In the genomic region with DNA sequence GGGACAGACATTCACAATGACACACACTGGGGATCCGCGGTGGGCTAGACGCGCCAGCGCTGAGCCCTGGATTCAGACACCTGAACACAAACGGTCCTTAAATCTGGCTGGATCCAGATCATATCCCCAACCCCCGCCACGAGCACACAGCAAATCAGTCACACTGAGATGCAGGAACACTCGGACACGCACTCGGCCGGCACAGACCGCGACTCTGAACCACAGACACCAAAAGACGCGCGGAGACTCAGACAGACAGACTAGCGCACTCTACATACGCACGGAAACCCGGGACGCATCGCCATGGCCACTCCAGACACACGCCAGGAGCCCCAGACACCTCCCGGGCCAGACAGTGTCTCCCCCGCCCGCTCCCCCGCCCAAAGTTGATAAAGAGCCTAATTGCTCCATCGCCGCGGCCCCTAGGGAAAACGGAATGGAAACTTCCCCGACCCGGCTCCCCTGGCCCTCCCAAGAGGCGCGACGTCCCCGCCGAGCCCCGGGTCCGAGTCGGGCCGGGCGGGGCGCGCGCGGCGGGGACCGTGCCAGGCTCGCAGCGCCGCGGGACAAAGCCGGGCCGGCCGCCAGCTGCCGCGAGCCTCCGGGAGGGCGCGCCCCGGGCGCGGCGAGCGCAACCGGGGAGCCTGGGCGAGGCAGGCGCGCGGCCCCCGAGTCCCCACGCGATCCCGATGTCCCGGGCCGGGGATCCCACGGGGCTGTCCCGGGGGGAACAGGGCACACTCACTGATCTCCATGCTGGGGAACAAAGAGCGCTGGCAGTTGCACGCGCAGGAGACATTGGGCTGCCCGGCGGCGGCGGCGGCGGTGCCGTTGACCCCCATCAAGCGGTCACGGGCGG, we compare ENCODE assay signal across 8 mouse cellular contexts. TPM values are rescaled to one million over a fixed set of nuclear protein-coding genes. Genes with fewer than 3 reads are reported as not detected.
DNase-seq lines count a peak whose midpoint lies in the region; ATAC-seq and TF ChIP-seq lines count a peak whose summit lies in the region.

No protein-coding gene starts in this region.

- H3K27ac ChIP-seq in layer of hippocampus, adult 2 months = peak overlapping the region; percentile 84
- peak overlapping the region; percentile 89 for H3K27ac ChIP-seq in forebrain, embryonic 15.5 days (replicated peaks)
- peak overlapping the region; percentile 86 for H3K27ac ChIP-seq in hindbrain, embryonic 13.5 days

- no peaks in the 10 kb centered on the region for H3K27me3 ChIP-seq in forebrain, embryonic 15.5 days
- 0 out of 2 replicates have a peak, but pooled peaks cover under 1% of the 10 kb centered on the region for H3K27me3 ChIP-seq in hindbrain, embryonic 13.5 days

- peak overlapping the region; percentile 99 for H3K9ac ChIP-seq in forebrain, embryonic 15.5 days (replicated peaks)
- peak overlapping the region; percentile 98 for H3K9ac ChIP-seq in hindbrain, embryonic 13.5 days

- H3K4me1 ChIP-seq in forebrain, embryonic 15.5 days = peaks cover 56% of the 10 kb centered on the region
- peaks cover 59% of the 10 kb centered on the region for H3K4me1 ChIP-seq in hindbrain, embryonic 13.5 days (replicated peaks)

- H3K4me3 ChIP-seq in layer of hippocampus, adult 2 months = peak overlapping the region; percentile 69
- peak overlapping the region; percentile 100 for H3K4me3 ChIP-seq in forebrain, embryonic 15.5 days
- peak overlapping the region; percentile 73 for H3K4me3 ChIP-seq in hindbrain, embryonic 13.5 days

- no peak for TF ChIP-seq CTCF in layer of hippocampus, adult 2 months (conservative IDR thresholded peaks at IDR 0.05)

- no peak for DNase-seq in layer of hippocampus, adult 2 months (ENCODE audit: low spot score in 2 of 2)
- DNase-seq in layer of hippocampus, adult 9-10 months (ENCODE audit: low spot score) = no peak
- peak; percentile 35 for DNase-seq in brain, adult 2 months (ENCODE audit: low read depth, low spot score)
- DNase-seq in liver = peak; percentile 14
- peak; percentile 65 to 72 for DNase-seq in natural killer cell, adult 2 months (ENCODE audit: low spot score in 2 of 2)

- peak; percentile 20 for ATAC-seq in forebrain, embryonic 15.5 days (replicated peaks)
- peak; percentile 21 for ATAC-seq in hindbrain, embryonic 13.5 days (ENCODE audit: low FRiP score)
- ATAC-seq in monocyte, adult 5-6 weeks (replicated peaks; ENCODE audit: insufficient number of reproducible peaks, low FRiP score, low TSS enrichment, poor library complexity, severe bottlenecking) = no peak

- H3K9me3 ChIP-seq in forebrain, embryonic 15.5 days = no peaks in the 10 kb centered on the region
- H3K9me3 ChIP-seq in hindbrain, embryonic 13.5 days = no peaks in the 10 kb centered on the region

- H3K36me3 ChIP-seq in forebrain, embryonic 15.5 days = no peaks in the 10 kb centered on the region
- H3K36me3 ChIP-seq in hindbrain, embryonic 13.5 days = no peaks in the 10 kb centered on the region

- WGBS in forebrain, embryonic 15.5 days = under 1% methylated on average over 92 of the region's 93 CpGs
- under 1% methylated on average over 76 of the region's 93 CpGs for WGBS in hindbrain, embryonic 13.5 days

- H3K4me2 ChIP-seq in forebrain, embryonic 15.5 days (replicated peaks) = peak overlapping the region; percentile 67
- peak overlapping the region; percentile 91 for H3K4me2 ChIP-seq in hindbrain, embryonic 13.5 days

RNA-seq across cellular contexts. Expression of a gene that starts 0.8 kb away (rescaled TPM):
- 10 to 100 TPM; 20.4 to 24.0 TPM for total RNA-seq in layer of hippocampus, adult 2 months (2021)
- 6.8 and 7.5 TPM in 2 replicates for polyA plus RNA-seq in forebrain, embryonic 15.5 days (2015; fragmentation: Nextera tagmentation; extraction: Ambion mirVana)
- polyA plus RNA-seq in hindbrain, embryonic 13.5 days (2015; fragmentation: Nextera tagmentation; extraction: Ambion mirVana) = 4.7 and 5.2 TPM in 2 replicates
- total RNA-seq in monocyte, adult 5-6 weeks (2017) = 0.29 to 0.39 TPM in 2 of 3 replicates, not detected in the other

RNA-seq across cellular contexts. Expression of a gene that starts 56.8 kb away (rescaled TPM):
- under 1 TPM in 1 of 2 experiments, not detected in 1; 0.28 TPM for total RNA-seq in layer of hippocampus, adult 2 months (2021)
- 0.11 and 0.23 TPM in 2 replicates for polyA plus RNA-seq in forebrain, embryonic 15.5 days (2015; fragmentation: Nextera tagmentation; extraction: Ambion mirVana)
- polyA plus RNA-seq in hindbrain, embryonic 13.5 days (2015; fragmentation: Nextera tagmentation; extraction: Ambion mirVana) = 0.16 and 0.29 TPM in 2 replicates
- total RNA-seq in monocyte, adult 5-6 weeks (2017) = 74.4 to 86.1 TPM (median 81.1 TPM) in 3 replicates

Comparison
In these comparisons a context has a peak if more than half of its experiments do, and no peak if none do; other contexts are left out.
1. DNase-seq: peak in brain, adult 2 months (single experiment), liver (single experiment) and natural killer cell, adult 2 months (2 of 2); none in layer of hippocampus, adult 2 months (0 of 2) and layer of hippocampus, adult 9-10 months (single experiment).
2. RNA of a gene that starts 0.8 kb away (total RNA-seq): 20.4 to 24.0 TPM in layer of hippocampus, adult 2 months; 0.29 to 0.39 TPM in monocyte, adult 5-6 weeks; every median in the first group is over 10 times any median in the second.
3. RNA of a gene that starts 56.8 kb away (total RNA-seq): 74.4 to 86.1 TPM in monocyte, adult 5-6 weeks; 0.28 TPM in layer of hippocampus, adult 2 months; every median in the first group is over 10 times any median in the second.
4. Peak in every context shown above with its lines, with median percentiles within 50 percentile points of each other: H3K27ac ChIP-seq and H3K4me3 ChIP-seq.